Mouse (Mus musculus) brain, embryonic 14.5 days (tissue): ENCODE results near the gene Ptbp3.

Experiments
- CTCF ChIP-seq: fragments of 200-500 bp; IDR thresholded peaks from 2 replicates; pipeline ENCODE4 v1.5.1; 2012; ENCODE audit warnings: inconsistent platforms, mild to moderate bottlenecking, moderate library complexity, borderline replicate concordance; ENCODE audit not compliant: insufficient read depth, insufficient read length; ENCODE audit errors: extremely low read depth
- POLR2A ChIP-seq: fragments of 200-500 bp; IDR thresholded peaks from 2 replicates; pipeline ENCODE4 v1.6.1; 2012; ENCODE audit warnings: mild to moderate bottlenecking, inconsistent platforms, borderline replicate concordance; ENCODE audit not compliant: poor library complexity, insufficient read depth, insufficient read length, severe bottlenecking; ENCODE audit errors: extremely low read depth

DNA sequence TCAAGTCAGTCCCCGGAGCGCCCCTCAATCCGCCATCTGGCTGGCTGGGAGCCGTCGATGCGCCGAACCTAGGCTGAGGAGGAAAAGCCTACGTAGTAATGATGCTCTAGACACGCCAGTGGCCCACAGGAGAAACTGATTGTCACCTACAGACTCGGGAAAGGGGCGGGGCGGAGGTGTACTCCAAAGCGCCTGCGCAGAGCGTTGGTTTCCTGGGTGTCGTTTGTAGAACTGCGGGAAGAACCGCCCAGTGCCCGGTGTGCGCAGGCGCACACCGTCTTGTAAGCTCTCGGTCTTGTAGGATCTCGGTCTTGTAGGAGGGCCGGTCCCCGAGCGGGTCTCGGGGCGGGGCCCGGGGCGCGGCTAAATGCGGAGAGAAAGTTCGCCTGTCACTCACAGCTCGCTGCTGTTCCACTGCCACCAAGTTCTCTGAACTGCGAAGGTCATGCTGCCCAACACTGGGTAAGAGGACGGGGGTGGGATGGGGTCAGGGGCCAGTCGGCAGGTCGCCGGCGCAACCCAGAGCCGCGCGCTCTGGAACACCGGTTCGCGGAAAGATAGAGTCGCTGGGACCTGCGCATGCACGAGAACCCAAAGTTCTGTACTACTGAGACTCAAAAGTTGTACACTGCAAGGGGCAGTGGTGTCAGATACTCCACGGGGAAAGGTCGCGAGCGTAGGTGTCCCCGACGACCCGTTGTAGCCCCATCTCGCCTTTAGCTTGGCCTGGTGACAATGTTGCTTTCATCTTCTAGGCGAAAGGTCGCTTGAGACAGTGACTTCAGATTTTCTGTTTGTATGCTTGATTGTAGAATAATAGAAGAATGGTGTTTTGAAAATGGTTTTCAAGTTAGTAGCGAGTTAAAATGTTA is 32.4 kb upstream of the Ptbp3 start, which contains the start of gene Hsdl2:
- TF ChIP-seq POLR2A = no peak
- no peak for TF ChIP-seq CTCF
